19 mouse cellular contexts compared by ENCODE assay signal in genomic region chr1:37532533-37532840, GRCm38 (mm10).
"Had no signal": no experiment of that assay in that cellular context is flagged by ENCODE, and none has a peak within 500 bp of the region (broad histone marks: within the 10 kb centered on the region; RNA-seq: fewer than 3 reads in every experiment).

No protein-coding gene starts in this region.

- H3K4me2 ChIP-seq: embryonic facial prominence, embryonic 12.5 days; embryonic facial prominence, embryonic 13.5 days; embryonic facial prominence, embryonic 15.5 days; forebrain, embryonic 12.5 days; forebrain, embryonic 13.5 days; forebrain, embryonic 15.5 days had no signal

- H3K27me3 ChIP-seq: embryonic facial prominence, embryonic 12.5 days; embryonic facial prominence, embryonic 13.5 days; embryonic facial prominence, embryonic 15.5 days; forebrain, embryonic 12.5 days; forebrain, embryonic 13.5 days; forebrain, embryonic 15.5 days had no signal

- H3K27ac ChIP-seq: embryonic facial prominence, embryonic 10.5 days; embryonic facial prominence, embryonic 12.5 days; embryonic facial prominence, embryonic 13.5 days; embryonic facial prominence, embryonic 15.5 days; forebrain, embryonic 10.5 days; forebrain, embryonic 12.5 days; forebrain, embryonic 13.5 days; forebrain, embryonic 15.5 days; heart, embryonic 10.5 days had no signal

- H3K36me3 ChIP-seq: embryonic facial prominence, embryonic 10.5 days; embryonic facial prominence, embryonic 12.5 days; embryonic facial prominence, embryonic 13.5 days; embryonic facial prominence, embryonic 15.5 days; forebrain, embryonic 10.5 days; forebrain, embryonic 12.5 days; forebrain, embryonic 15.5 days; heart, embryonic 10.5 days had no signal

- H3K9me3 ChIP-seq: embryonic facial prominence, embryonic 10.5 days; embryonic facial prominence, embryonic 12.5 days; embryonic facial prominence, embryonic 13.5 days; embryonic facial prominence, embryonic 15.5 days; forebrain, embryonic 10.5 days; forebrain, embryonic 12.5 days; forebrain, embryonic 13.5 days; forebrain, embryonic 15.5 days; heart, embryonic 10.5 days had no signal

- H3K4me1 ChIP-seq: embryonic facial prominence, embryonic 10.5 days; embryonic facial prominence, embryonic 15.5 days; forebrain, embryonic 12.5 days; forebrain, embryonic 15.5 days; heart, embryonic 10.5 days had no signal

- H3K9ac ChIP-seq: embryonic facial prominence, embryonic 12.5 days; embryonic facial prominence, embryonic 13.5 days; embryonic facial prominence, embryonic 15.5 days; forebrain, embryonic 12.5 days; forebrain, embryonic 13.5 days; forebrain, embryonic 15.5 days; forebrain, postnatal 0 days had no signal

- DNase-seq: cerebellum, adult 8-10 months; cerebellum, postnatal 36 days; embryo, embryonic 11 days; forebrain, postnatal 0 days; gastrocnemius, postnatal 14 days; gastrocnemius, postnatal 25 days; gastrocnemius, postnatal 36 days; heart, adult 18-20 months; heart, adult 2 months had no signal

- H3K4me3 ChIP-seq: embryonic facial prominence, embryonic 10.5 days; embryonic facial prominence, embryonic 12.5 days; embryonic facial prominence, embryonic 13.5 days; embryonic facial prominence, embryonic 15.5 days; erythroblast, embryonic 14.5 days; forebrain, embryonic 10.5 days; forebrain, embryonic 12.5 days; forebrain, embryonic 13.5 days; forebrain, embryonic 15.5 days; heart, adult 2 months; heart, embryonic 10.5 days had no signal
